26 mouse cellular contexts compared by ENCODE assay signal in genomic region chr1:132153691-132154090, GRCm38 (mm10). TPM values are rescaled to one million over a fixed set of nuclear protein-coding genes. Genes with fewer than 3 reads are reported as not detected.
DNase-seq lines count a peak whose midpoint lies in the region; ATAC-seq and TF ChIP-seq lines count a peak whose summit lies in the region.
"Had no signal": no experiment of that assay in that cellular context is flagged by ENCODE, and none has a peak within 500 bp of the region (broad histone marks: within the 10 kb centered on the region; RNA-seq: fewer than 3 reads in every experiment).

No protein-coding gene starts in this region.

- DNase-seq in heart, embryonic 10.5 days (ENCODE audit: low spot score) = no peak
- DNase-seq in heart, adult 9 months (ENCODE audit: low spot score in 2 of 2) = no peak
- DNase-seq in kidney, postnatal 14 days = peak; percentile 17
- DNase-seq in kidney, postnatal 4 days = no peak
- no peak for DNase-seq in cerebellum, adult 9-11 months
- DNase-seq: cerebellum, adult 9-10 months; kidney, adult 18-20 months; layer of hippocampus, postnatal 36 days; lung, embryonic 14.5 days; midbrain, embryonic 14.5 days; thymus, adult 2 months; thymus, postnatal 4 days had no signal

- H3K4me1 ChIP-seq in heart, embryonic 10.5 days = peaks cover 59% of the 10 kb centered on the region
- H3K4me1 ChIP-seq in ES-Bruce4 (ENCODE audit: control insufficient read depth, insufficient read depth, low read length) = peaks cover 2% of the 10 kb centered on the region
- peaks cover 20% of the 10 kb centered on the region; the same call in 1 of the 2 replicates for H3K4me1 ChIP-seq in embryonic fibroblast, embryonic 13.5 days (ENCODE audit: control insufficient read depth, insufficient read depth, low read length)

- no peak for ATAC-seq in erythroblast, adult 5-6 weeks (replicated peaks; ENCODE audit: low FRiP score, poor library complexity, severe bottlenecking)
- ATAC-seq: forebrain, embryonic 13.5 days; hindbrain, postnatal 0 days had no signal

- no peak for TF ChIP-seq CTCF in ES-Bruce4 (IDR thresholded peaks at IDR 0.05; ENCODE audit: low read depth, low read length)
- no peak for TF ChIP-seq CTCF in embryonic fibroblast, embryonic 13.5 days (IDR thresholded peaks at IDR 0.05; ENCODE audit: borderline replicate concordance, insufficient read depth, low read length)

- H3K9me3 ChIP-seq in heart, embryonic 10.5 days = no peaks in the 10 kb centered on the region
- no peaks in the 10 kb centered on the region for H3K9me3 ChIP-seq in ES-Bruce4 (replicated peaks; ENCODE audit: control insufficient read depth, insufficient read depth, low read length, poor library complexity, severe bottlenecking)
- H3K9me3 ChIP-seq: forebrain, embryonic 13.5 days; limb, embryonic 13.5 days had no signal

- no peak for TF ChIP-seq EP300 in ES-Bruce4 (IDR thresholded peaks at IDR 0.05; ENCODE audit: insufficient read depth, low read depth, low read length)

- 0 out of 2 replicates have a peak overlapping the region, but pooled peaks have one; percentile 12 for H3K4me3 ChIP-seq in heart, embryonic 10.5 days
- H3K4me3 ChIP-seq in ES-Bruce4 (ENCODE audit: low read depth, low read length) = no peak overlapping the region
- H3K4me3 ChIP-seq in embryonic fibroblast, embryonic 13.5 days (ENCODE audit: insufficient read depth, low read length) = no peak overlapping the region
- H3K4me3 ChIP-seq: erythroblast, embryonic 14.5 days; forebrain, embryonic 13.5 days; limb, embryonic 13.5 days had no signal

- peak overlapping the region; percentile 5; the same call in 1 of the 2 replicates for H3K9ac ChIP-seq in ES-Bruce4 (ENCODE audit: low read depth, poor library complexity, severe bottlenecking)
- H3K9ac ChIP-seq: forebrain, embryonic 13.5 days; limb, embryonic 13.5 days; liver, embryonic 14.5 days; lung, embryonic 14.5 days had no signal

- H3K27me3 ChIP-seq in heart, embryonic 10.5 days (ENCODE audit: insufficient read depth, poor library complexity, severe bottlenecking) = peaks cover 12% of the 10 kb centered on the region
- H3K27me3 ChIP-seq in ES-Bruce4 (ENCODE audit: control insufficient read depth, insufficient read depth, low read length, poor library complexity, severe bottlenecking) = no peaks in the 10 kb centered on the region

- 7% methylated on average over 8 of the region's 8 CpGs for WGBS in heart, embryonic 10.5 days

- peak overlapping the region; percentile 64 for H3K27ac ChIP-seq in heart, embryonic 10.5 days
- no peak overlapping the region for H3K27ac ChIP-seq in ES-Bruce4 (ENCODE audit: insufficient read depth, low read length)
- H3K27ac ChIP-seq in embryonic fibroblast, embryonic 13.5 days (ENCODE audit: insufficient read depth, low read length) = peak overlapping the region; percentile 85
- H3K27ac ChIP-seq: forebrain, embryonic 13.5 days; hindbrain, postnatal 0 days; limb, embryonic 13.5 days; liver, embryonic 14.5 days had no signal

- H3K36me3 ChIP-seq in heart, embryonic 10.5 days = no peaks in the 10 kb centered on the region
- H3K36me3 ChIP-seq in ES-Bruce4 (ENCODE audit: control insufficient read depth, insufficient read depth, low read length, poor library complexity, severe bottlenecking) = no peaks in the 10 kb centered on the region
- H3K36me3 ChIP-seq: limb, embryonic 13.5 days had no signal

- TF ChIP-seq POLR2A in ES-Bruce4 (IDR thresholded peaks at IDR 0.05; ENCODE audit: insufficient read depth, low read length) = no peak
- no peak for TF ChIP-seq POLR2A in embryonic fibroblast, embryonic 13.5 days (IDR thresholded peaks at IDR 0.05; ENCODE audit: low read depth, low read length)

RNA-seq across cellular contexts. Expression of gene Cdk18, which starts 14.2 kb away (rescaled TPM):
- polyA plus RNA-seq in heart, embryonic 10.5 days (2016; fragmentation: Nextera tagmentation; extraction: Ambion mirVana) = 6.8 and 6.9 TPM in 2 replicates
- 24.6 and 32.8 TPM in 2 replicates for polyA plus RNA-seq in ES-Bruce4 (2011; ENCODE audit: insufficient read depth, insufficient read length, low read depth, missing spikeins)
- 14.0 and 28.8 TPM in 2 replicates for polyA plus RNA-seq in embryonic fibroblast, embryonic 13.5 days (2011; ENCODE audit: insufficient read length, low read depth, missing spikeins)
- not detected in 2 replicates for total RNA-seq in erythroblast, adult 5-6 weeks (2015; ENCODE audit: low replicate concordance)
- 0.28 TPM in 1 of 2 replicates, not detected in the other for total RNA-seq in erythroblast, adult 5-6 weeks (2017; ENCODE audit: low replicate concordance)
- total RNA-seq: megakaryocyte, adult 5-6 weeks; neutrophil, adult 5-6 weeks had no signal
- polyA plus RNA-seq: erythroblast, embryonic 14.5 days had no signal

RNA-seq across cellular contexts. Expression of gene Lemd1, which starts 37.5 kb away (rescaled TPM):
- polyA plus RNA-seq in heart, embryonic 10.5 days (2016; fragmentation: Nextera tagmentation; extraction: Ambion mirVana) = 0.12 and 0.49 TPM in 2 replicates
- polyA plus RNA-seq in ES-Bruce4 (2011; ENCODE audit: insufficient read depth, insufficient read length, low read depth, missing spikeins) = 16.8 and 20.0 TPM in 2 replicates
- polyA plus RNA-seq in embryonic fibroblast, embryonic 13.5 days (2011; ENCODE audit: insufficient read length, low read depth, missing spikeins) = not detected in 2 replicates
- not detected in 2 replicates for total RNA-seq in erythroblast, adult 5-6 weeks (2015; ENCODE audit: low replicate concordance)
- total RNA-seq in erythroblast, adult 5-6 weeks (2017; ENCODE audit: low replicate concordance) = not detected in 2 replicates
- total RNA-seq: adrenal gland, postnatal 14 days; gastrocnemius, adult 18-20 months; megakaryocyte, adult 5-6 weeks; neutrophil, adult 5-6 weeks had no signal
- polyA plus RNA-seq: erythroblast, embryonic 14.5 days; heart, embryonic 16.5 days; liver, embryonic 14.5 days; thymus, adult 2 months had no signal

RNA-seq across cellular contexts. Expression of gene AC124108.1, which starts 37.6 kb away (rescaled TPM):
- 0.05 TPM in 1 of 2 replicates, not detected in the other for polyA plus RNA-seq in heart, embryonic 10.5 days (2016; fragmentation: Nextera tagmentation; extraction: Ambion mirVana)
- 7.6 and 7.7 TPM in 2 replicates for polyA plus RNA-seq in ES-Bruce4 (2011; ENCODE audit: insufficient read depth, insufficient read length, low read depth, missing spikeins)
- polyA plus RNA-seq in embryonic fibroblast, embryonic 13.5 days (2011; ENCODE audit: insufficient read length, low read depth, missing spikeins) = not detected in 2 replicates
- total RNA-seq in erythroblast, adult 5-6 weeks (2015; ENCODE audit: low replicate concordance) = not detected in 2 replicates
- not detected in 2 replicates for total RNA-seq in erythroblast, adult 5-6 weeks (2017; ENCODE audit: low replicate concordance)
- total RNA-seq: gastrocnemius, adult 18-20 months; megakaryocyte, adult 5-6 weeks; neutrophil, adult 5-6 weeks had no signal
- polyA plus RNA-seq: erythroblast, embryonic 14.5 days; heart, embryonic 16.5 days; liver, embryonic 14.5 days; small intestine, adult 2 months; thymus, adult 2 months had no signal

Comparison
In these comparisons a context has a peak if more than half of its experiments do, and no peak if none do; other contexts are left out.
1. RNA of gene Lemd1, which starts 37.5 kb away (polyA plus RNA-seq): 16.8 to 20.0 TPM in ES-Bruce4; 0.12 to 0.49 TPM in heart, embryonic 10.5 days and not detected in embryonic fibroblast, embryonic 13.5 days; every median in the first group is over 10 times any median in the second.